Mouse (Mus musculus) megakaryocyte progenitor cell, adult 5-6 weeks (primary cell): ENCODE measurements around the gene 1700092M07Rik. TPM values are rescaled to one million over a fixed set of nuclear protein-coding genes. Genes with fewer than 3 reads are reported as not detected.

ENCODE experiments used
- ATAC-seq: replicated peaks from 2 replicates; pipeline ENCODE4 v1.8.0; 2016; ENCODE audit warnings: mild to moderate bottlenecking, moderate TSS enrichment, inconsistent platforms; ENCODE audit not compliant: poor library complexity
- total RNA-seq, 2 experiments: library from RNA; stranded (forward) in 1 of 2; stranded (reverse) in 1 of 2; fragments of 157-497, 149-512 nt in 1 of 2; fragments of 200-1000 nt in 1 of 2; gene quantifications; 2 replicates each; pipeline versions ENCODE4 v1.2.3 to v1.2.4; 2015 to 2017

1700092M07Rik gene
- total RNA-seq, 2 experiments from 2014 or later: 4.4 TPM; not detected in 1

GRCm38 (mm10) chr19:8789171-8789570, 48.7 kb downstream of the 1700092M07Rik start:
- ATAC-seq: no peak

GRCm38 (mm10) chr19:8790171-8790570, 49.7 kb downstream of the 1700092M07Rik start:
- no peak for ATAC-seq

Other genes with a start within 250 kb of the 1700092M07Rik start
Only the 30 nearest of the 33 such genes appear.
- not detected in 2 replicates for gene Slc22a8, start 149.5 kb upstream of the 1700092M07Rik start, total RNA-seq (2015)
- not detected in 2 replicates for gene Slc22a8, start 149.5 kb upstream of the 1700092M07Rik start, total RNA-seq (2017)
- gene Slc22a6, start 122.7 kb upstream of the 1700092M07Rik start, total RNA-seq (2015): not detected in 2 replicates
- not detected in 2 replicates for gene Slc22a6, start 122.7 kb upstream of the 1700092M07Rik start, total RNA-seq (2017)
- 0.02 TPM in 1 of 2 replicates, not detected in the other for gene Chrm1, start 76.9 kb upstream of the 1700092M07Rik start, total RNA-seq (2015)
- not detected in 2 replicates for gene Chrm1, start 76.9 kb upstream of the 1700092M07Rik start, total RNA-seq (2017)
- gene Slc3a2, start 17.3 kb upstream of the 1700092M07Rik start, total RNA-seq (2015): 69.3 and 73.0 TPM in 2 replicates
- 84.0 and 87.7 TPM in 2 replicates for gene Slc3a2, start 17.3 kb upstream of the 1700092M07Rik start, total RNA-seq (2017)
- gene Wdr74, start 4.9 kb upstream of the 1700092M07Rik start, total RNA-seq (2015): 111 and 112 TPM in 2 replicates
- 102 TPM in 2 replicates for gene Wdr74, start 4.9 kb upstream of the 1700092M07Rik start, total RNA-seq (2017)
- 32.5 and 45.3 TPM in 2 replicates for gene Stx5a, start 695 bp downstream of the 1700092M07Rik start, total RNA-seq (2015)
- gene Stx5a, start 695 bp downstream of the 1700092M07Rik start, total RNA-seq (2017): 54.1 and 54.8 TPM in 2 replicates
- gene Nxf1, start 16.4 kb downstream of the 1700092M07Rik start, total RNA-seq (2015): 339 and 367 TPM in 2 replicates
- gene Nxf1, start 16.4 kb downstream of the 1700092M07Rik start, total RNA-seq (2017): 76.5 and 91.9 TPM in 2 replicates
- 64.4 and 69.2 TPM in 2 replicates for gene Tmem223, start 30.3 kb downstream of the 1700092M07Rik start, total RNA-seq (2015)
- 36.2 and 37.0 TPM in 2 replicates for gene Tmem223, start 30.3 kb downstream of the 1700092M07Rik start, total RNA-seq (2017)
- 109 and 124 TPM in 2 replicates for gene Tmem179b, start 33.7 kb downstream of the 1700092M07Rik start, total RNA-seq (2015)
- gene Tmem179b, start 33.7 kb downstream of the 1700092M07Rik start, total RNA-seq (2017): 73.9 and 87.1 TPM in 2 replicates
- gene Taf6l, start 45.7 kb downstream of the 1700092M07Rik start, total RNA-seq (2015): 5.8 and 6.4 TPM in 2 replicates
- gene Taf6l, start 45.7 kb downstream of the 1700092M07Rik start, total RNA-seq (2017): 9.7 and 12.8 TPM in 2 replicates
- gene Polr2g, start 57.9 kb downstream of the 1700092M07Rik start, total RNA-seq (2015): 142 and 164 TPM in 2 replicates
- gene Polr2g, start 57.9 kb downstream of the 1700092M07Rik start, total RNA-seq (2017): 68.1 and 83.9 TPM in 2 replicates
- 1.8 and 2.8 TPM in 2 replicates for gene Zbtb3, start 61.8 kb downstream of the 1700092M07Rik start, total RNA-seq (2015)
- 2.1 and 2.4 TPM in 2 replicates for gene Zbtb3, start 61.8 kb downstream of the 1700092M07Rik start, total RNA-seq (2017)
- gene Ttc9c, start 78.6 kb downstream of the 1700092M07Rik start, total RNA-seq (2015): 29.0 and 31.0 TPM in 2 replicates
- 65.6 and 73.3 TPM in 2 replicates for gene Ttc9c, start 78.6 kb downstream of the 1700092M07Rik start, total RNA-seq (2017)
- gene Hnrnpul2, start 79.3 kb downstream of the 1700092M07Rik start, total RNA-seq (2015): 56.7 and 59.5 TPM in 2 replicates
- 64.7 and 77.8 TPM in 2 replicates for gene Hnrnpul2, start 79.3 kb downstream of the 1700092M07Rik start, total RNA-seq (2017)
- gene AC129217.1, start 89.1 kb downstream of the 1700092M07Rik start, total RNA-seq (2015): 0.76 TPM in 1 of 2 replicates, not detected in the other
- not detected in 2 replicates for gene AC129217.1, start 89.1 kb downstream of the 1700092M07Rik start, total RNA-seq (2017)
- gene Bscl2, start 96.7 kb downstream of the 1700092M07Rik start, total RNA-seq (2015): 58.3 and 63.4 TPM in 2 replicates
- gene Bscl2, start 96.7 kb downstream of the 1700092M07Rik start, total RNA-seq (2017): 28.8 and 31.6 TPM in 2 replicates
- 0.07 and 0.22 TPM in 2 replicates for gene Gng3, start 98.5 kb downstream of the 1700092M07Rik start, total RNA-seq (2015)
- gene Gng3, start 98.5 kb downstream of the 1700092M07Rik start, total RNA-seq (2017): not detected in 2 replicates
- gene Lrrn4cl, start 110.0 kb downstream of the 1700092M07Rik start, total RNA-seq (2015): not detected in 2 replicates
- 0.88 TPM in 1 of 2 replicates, not detected in the other for gene Lrrn4cl, start 110.0 kb downstream of the 1700092M07Rik start, total RNA-seq (2017)
- gene Ubxn1, start 130.8 kb downstream of the 1700092M07Rik start, total RNA-seq (2015): 60.6 and 77.0 TPM in 2 replicates
- 159 and 168 TPM in 2 replicates for gene Ubxn1, start 130.8 kb downstream of the 1700092M07Rik start, total RNA-seq (2017)
- gene Uqcc3, start 140.2 kb downstream of the 1700092M07Rik start, total RNA-seq (2015): 44.4 and 46.0 TPM in 2 replicates
- 93.0 and 118 TPM in 2 replicates for gene Uqcc3, start 140.2 kb downstream of the 1700092M07Rik start, total RNA-seq (2017)
- 53.0 and 75.7 TPM in 2 replicates for gene Lbhd1, start 143.0 kb downstream of the 1700092M07Rik start, total RNA-seq (2015)
- gene Lbhd1, start 143.0 kb downstream of the 1700092M07Rik start, total RNA-seq (2017): 7.5 and 14.3 TPM in 2 replicates
- gene Gm49403, start 143.2 kb downstream of the 1700092M07Rik start, total RNA-seq (2015): not detected in 2 replicates
- not detected in 2 replicates for gene Gm49403, start 143.2 kb downstream of the 1700092M07Rik start, total RNA-seq (2017)
- gene 1810009A15Rik, start 148.1 kb downstream of the 1700092M07Rik start, total RNA-seq (2015): 51.4 and 70.0 TPM in 2 replicates
- gene 1810009A15Rik, start 148.1 kb downstream of the 1700092M07Rik start, total RNA-seq (2017): 74.3 and 91.0 TPM in 2 replicates
- 1.5 and 2.5 TPM in 2 replicates for gene Gm49416, start 148.2 kb downstream of the 1700092M07Rik start, total RNA-seq (2015)
- not detected in 2 replicates for gene Gm49416, start 148.2 kb downstream of the 1700092M07Rik start, total RNA-seq (2017)
- gene Ints5, start 152.3 kb downstream of the 1700092M07Rik start, total RNA-seq (2015): 12.9 and 16.8 TPM in 2 replicates
- 14.1 and 17.7 TPM in 2 replicates for gene Ints5, start 152.3 kb downstream of the 1700092M07Rik start, total RNA-seq (2017)
- gene Ganab, start 157.4 kb downstream of the 1700092M07Rik start, total RNA-seq (2015): 112 and 118 TPM in 2 replicates
- gene Ganab, start 157.4 kb downstream of the 1700092M07Rik start, total RNA-seq (2017): 82.3 and 86.0 TPM in 2 replicates
- 12.7 and 17.2 TPM in 2 replicates for gene B3gat3, start 179.7 kb downstream of the 1700092M07Rik start, total RNA-seq (2015)
- 20.5 and 21.6 TPM in 2 replicates for gene B3gat3, start 179.7 kb downstream of the 1700092M07Rik start, total RNA-seq (2017)
- gene Rom1, start 188.6 kb downstream of the 1700092M07Rik start, total RNA-seq (2015): 0.59 and 1.5 TPM in 2 replicates
- 0.54 and 0.88 TPM in 2 replicates for gene Rom1, start 188.6 kb downstream of the 1700092M07Rik start, total RNA-seq (2017)
- gene Eml3, start 188.8 kb downstream of the 1700092M07Rik start, total RNA-seq (2015): 12.0 and 14.9 TPM in 2 replicates
- gene Eml3, start 188.8 kb downstream of the 1700092M07Rik start, total RNA-seq (2017): 20.1 and 36.0 TPM in 2 replicates
- gene Mta2, start 201.2 kb downstream of the 1700092M07Rik start, total RNA-seq (2015): 57.9 and 63.7 TPM in 2 replicates
- 124 and 138 TPM in 2 replicates for gene Mta2, start 201.2 kb downstream of the 1700092M07Rik start, total RNA-seq (2017)